Comparison of ENCODE assay signal across 19 mouse cellular contexts in the genomic region with DNA sequence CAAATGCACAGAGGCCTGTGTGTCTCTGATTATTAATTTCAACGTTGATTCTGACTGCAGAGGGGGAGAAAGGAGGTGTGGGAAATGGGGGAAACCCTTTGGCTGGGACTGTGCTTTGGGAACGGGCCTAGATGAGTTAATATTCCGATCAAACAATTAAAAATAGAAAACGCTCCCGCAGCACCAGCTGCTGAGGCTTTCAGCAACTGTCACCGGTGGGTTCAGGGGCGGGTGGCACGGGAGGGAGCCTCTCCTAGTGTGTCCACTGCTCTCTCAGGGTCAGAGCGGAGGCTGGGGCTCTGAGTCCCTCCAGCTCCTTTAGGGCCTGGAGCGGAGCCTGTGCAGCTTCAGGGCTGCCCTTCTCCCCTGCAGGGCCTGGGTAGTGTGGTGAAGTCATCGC.
A peak's percentile ranks its signal among the peaks of the same experiment; 100 is the strongest.
DNase-seq lines count a peak whose midpoint lies in the region; ATAC-seq lines count a peak whose summit lies in the region.
"Had no signal": no experiment of that assay in that cellular context is flagged by ENCODE, and none has a peak within 500 bp of the region (broad histone marks: within the 10 kb centered on the region; RNA-seq: fewer than 3 reads in every experiment).

No protein-coding gene starts in this region.

- no peak overlapping the region for H3K4me3 ChIP-seq in heart, embryonic 10.5 days
- no peak overlapping the region for H3K4me3 ChIP-seq in hindbrain, embryonic 13.5 days
- no peak overlapping the region for H3K4me3 ChIP-seq in hindbrain, embryonic 14.5 days (replicated peaks; ENCODE audit: low read length)
- H3K4me3 ChIP-seq in neural tube, embryonic 11.5 days (ENCODE audit: low read depth, low read length): no peak overlapping the region
- H3K4me3 ChIP-seq: intestine, embryonic 15.5 days; liver, embryonic 13.5 days; midbrain, embryonic 13.5 days; neural tube, embryonic 12.5 days had no signal

- H3K9ac ChIP-seq in hindbrain, embryonic 13.5 days: peak overlapping the region; percentile 39
- H3K9ac ChIP-seq in hindbrain, embryonic 14.5 days: no peak overlapping the region
- H3K9ac ChIP-seq in neural tube, embryonic 11.5 days (ENCODE audit: low read length): 0 out of 2 replicates have a peak overlapping the region, but pooled peaks have one; percentile 11
- H3K9ac ChIP-seq: intestine, embryonic 15.5 days; liver, embryonic 13.5 days; midbrain, embryonic 13.5 days; neural tube, embryonic 12.5 days had no signal

- ATAC-seq in hindbrain, embryonic 13.5 days (ENCODE audit: low FRiP score): no peak
- no peak for ATAC-seq in hindbrain, embryonic 14.5 days (ENCODE audit: low FRiP score)
- ATAC-seq in neural tube, embryonic 11.5 days (ENCODE audit: insufficient read depth, low FRiP score, low TSS enrichment): no peak
- ATAC-seq: midbrain, embryonic 13.5 days had no signal

- H3K27ac ChIP-seq in heart, embryonic 10.5 days: peak overlapping the region; percentile 85
- H3K27ac ChIP-seq in hindbrain, embryonic 13.5 days: 0 out of 2 replicates have a peak overlapping the region, but pooled peaks have one; percentile 13
- H3K27ac ChIP-seq in hindbrain, embryonic 14.5 days: no peak overlapping the region
- H3K27ac ChIP-seq in neural tube, embryonic 11.5 days (ENCODE audit: low read depth, low read length): no peak overlapping the region
- H3K27ac ChIP-seq: liver, embryonic 13.5 days; midbrain, embryonic 13.5 days; neural tube, embryonic 12.5 days had no signal

- H3K27me3 ChIP-seq in heart, embryonic 10.5 days (ENCODE audit: insufficient read depth, poor library complexity, severe bottlenecking): no peaks in the 10 kb centered on the region; the same call in 1 of the 2 replicates
- peaks cover 71% of the 10 kb centered on the region for H3K27me3 ChIP-seq in hindbrain, embryonic 13.5 days
- peaks cover 5% of the 10 kb centered on the region; the same call in 1 of the 2 replicates for H3K27me3 ChIP-seq in hindbrain, embryonic 14.5 days (ENCODE audit: control insufficient read depth, insufficient read depth, low read length)
- peaks cover 18% of the 10 kb centered on the region for H3K27me3 ChIP-seq in neural tube, embryonic 11.5 days (ENCODE audit: control insufficient read depth, insufficient read depth, low read length)
- H3K27me3 ChIP-seq: intestine, embryonic 15.5 days had no signal

- no peak for DNase-seq in heart, embryonic 10.5 days (ENCODE audit: low spot score)
- no peak for DNase-seq in heart, adult 8-10 months (ENCODE audit: low spot score)
- DNase-seq in hindbrain, embryonic 14.5 days (ENCODE audit: low spot score): no peak
- DNase-seq in neural tube, embryonic 11.5 days (ENCODE audit: low spot score): no peak
- no peak for DNase-seq in neural tube, embryonic 10.5 days (ENCODE audit: extremely low spot score, low spot score)
- no peak for DNase-seq in frontal cortex, postnatal 36 days (ENCODE audit: low spot score in 2 of 2)
- DNase-seq in gastrocnemius, postnatal 4 days (ENCODE audit: low spot score in 2 of 2): no peak
- DNase-seq: adrenal gland, adult 2 months; B cell, adult 2 months; cerebellum, adult 2 months; layer of hippocampus, adult 9-11 months; liver, embryonic 13.5 days; retina, postnatal 1 day; spleen, adult 18-20 months; thymus, adult 18-20 months had no signal

- peaks cover 100% of the 10 kb centered on the region for H3K4me1 ChIP-seq in heart, embryonic 10.5 days
- peaks cover 74% of the 10 kb centered on the region for H3K4me1 ChIP-seq in hindbrain, embryonic 13.5 days (replicated peaks)
- H3K4me1 ChIP-seq in hindbrain, embryonic 14.5 days (replicated peaks; ENCODE audit: control insufficient read depth, insufficient read depth, low read length): peaks cover 28% of the 10 kb centered on the region
- H3K4me1 ChIP-seq in neural tube, embryonic 11.5 days (ENCODE audit: control insufficient read depth, insufficient read depth, low read length): peaks cover 13% of the 10 kb centered on the region

- H3K36me3 ChIP-seq in heart, embryonic 10.5 days: 0 out of 2 replicates have a peak, but pooled peaks cover 8% of the 10 kb centered on the region
- H3K36me3 ChIP-seq in hindbrain, embryonic 13.5 days: no peaks in the 10 kb centered on the region
- H3K36me3 ChIP-seq in hindbrain, embryonic 14.5 days (replicated peaks; ENCODE audit: control insufficient read depth, insufficient read depth): no peaks in the 10 kb centered on the region
- no peaks in the 10 kb centered on the region for H3K36me3 ChIP-seq in neural tube, embryonic 11.5 days (ENCODE audit: control insufficient read depth, insufficient read depth, low read length)
- H3K36me3 ChIP-seq: intestine, embryonic 15.5 days; liver, embryonic 13.5 days; midbrain, embryonic 13.5 days; neural tube, embryonic 12.5 days had no signal

- H3K4me2 ChIP-seq in hindbrain, embryonic 13.5 days: no peak overlapping the region
- no peak overlapping the region for H3K4me2 ChIP-seq in hindbrain, embryonic 14.5 days (replicated peaks)
- no peak overlapping the region for H3K4me2 ChIP-seq in neural tube, embryonic 11.5 days (ENCODE audit: low read depth)
- H3K4me2 ChIP-seq: intestine, embryonic 15.5 days; liver, embryonic 13.5 days; midbrain, embryonic 13.5 days; neural tube, embryonic 12.5 days had no signal

- no peaks in the 10 kb centered on the region for H3K9me3 ChIP-seq in heart, embryonic 10.5 days
- H3K9me3 ChIP-seq in hindbrain, embryonic 13.5 days: no peaks in the 10 kb centered on the region
- no peaks in the 10 kb centered on the region for H3K9me3 ChIP-seq in hindbrain, embryonic 14.5 days (ENCODE audit: control insufficient read depth, low read length)
- no peaks in the 10 kb centered on the region for H3K9me3 ChIP-seq in neural tube, embryonic 11.5 days (ENCODE audit: control insufficient read depth, low read length)
- H3K9me3 ChIP-seq: intestine, embryonic 15.5 days; liver, embryonic 13.5 days; midbrain, embryonic 13.5 days; neural tube, embryonic 12.5 days had no signal

- 74% methylated on average over 11 of the region's 11 CpGs for WGBS in heart, embryonic 10.5 days
- WGBS in hindbrain, embryonic 13.5 days: 62% methylated on average over 11 of the region's 11 CpGs
- 59% methylated on average over 11 of the region's 11 CpGs for WGBS in hindbrain, embryonic 14.5 days
- WGBS in neural tube, embryonic 11.5 days: 84% methylated on average over 11 of the region's 11 CpGs

Comparison
In these comparisons a context has a peak if more than half of its experiments do, and no peak if none do; other contexts are left out.
1. H3K27ac ChIP-seq: peak in heart, embryonic 10.5 days (single experiment) and hindbrain, embryonic 13.5 days (single experiment); none in hindbrain, embryonic 14.5 days (single experiment) and neural tube, embryonic 11.5 days (single experiment).